Mouse (Mus musculus): ENCODE measurements around the gene Nts. TPM values are rescaled to one million over a fixed set of nuclear protein-coding genes. Genes with fewer than 3 reads are reported as not detected.
"Not testable (repeated sequence)": the region's sequence is repeated elsewhere in the genome, so short reads cannot be mapped to it uniquely, and the experiment has no call there.

The Nts gene
- polyA plus RNA-seq, 1 experiment from 2014 or later: 2.0 TPM

DNA sequence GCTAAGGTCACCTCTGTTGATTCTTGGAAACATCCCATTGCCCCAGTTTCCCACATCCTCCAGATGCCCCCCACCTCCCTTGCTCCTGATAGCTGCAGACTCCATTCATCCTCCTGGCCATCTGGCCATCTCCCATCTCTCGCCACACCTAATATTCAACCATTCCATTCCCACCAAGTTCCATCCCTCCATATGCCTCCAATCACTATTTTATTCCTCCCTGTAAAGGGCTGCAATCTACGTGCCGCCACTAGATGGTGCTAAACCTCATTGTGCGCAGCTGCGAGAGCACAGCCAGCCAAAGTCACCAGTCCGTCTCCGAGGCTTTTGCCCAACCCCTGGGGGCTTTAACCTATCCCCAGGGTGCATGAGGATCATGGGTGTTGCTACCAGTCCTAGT, 55.2 kb downstream of the Nts start:
- not testable (repeated sequence) for H3K9me3 ChIP-seq; H3K27me3 ChIP-seq (ENCODE audit: insufficient read depth, poor library complexity, severe bottlenecking); H3K27ac ChIP-seq; DNase-seq (ENCODE audit: low spot score); H3K4me1 ChIP-seq; H3K4me3 ChIP-seq; H3K36me3 ChIP-seq
- 3% methylated on average over 6 of the region's 7 CpGs for WGBS

Other genes starting within 250 kb of the Nts start
- 0.33 and 1.7 TPM in 2 replicates for gene Rassf9, start 21.7 kb upstream of the Nts start, polyA plus RNA-seq (2016; fragmentation: Nextera tagmentation; extraction: Ambion mirVana)

Data from heart, embryonic 10.5 days (tissue).